Mouse (Mus musculus) cerebellum, adult 11-12 months (tissue): ENCODE data around the gene Naa80.
A peak's percentile ranks its signal among the peaks of the same experiment; 100 is the strongest.

Experiments
- DNase-seq: peaks from one replicate; pipeline ENCODE4 v3.0.0; 2022

The Naa80 gene

GRCm38 (mm10) chr9:107578587-107578986 is at the start of gene Naa80:
Naa80 (plus strand) TSS chr9:107578887.
- DNase-seq, result no peak

DNA sequence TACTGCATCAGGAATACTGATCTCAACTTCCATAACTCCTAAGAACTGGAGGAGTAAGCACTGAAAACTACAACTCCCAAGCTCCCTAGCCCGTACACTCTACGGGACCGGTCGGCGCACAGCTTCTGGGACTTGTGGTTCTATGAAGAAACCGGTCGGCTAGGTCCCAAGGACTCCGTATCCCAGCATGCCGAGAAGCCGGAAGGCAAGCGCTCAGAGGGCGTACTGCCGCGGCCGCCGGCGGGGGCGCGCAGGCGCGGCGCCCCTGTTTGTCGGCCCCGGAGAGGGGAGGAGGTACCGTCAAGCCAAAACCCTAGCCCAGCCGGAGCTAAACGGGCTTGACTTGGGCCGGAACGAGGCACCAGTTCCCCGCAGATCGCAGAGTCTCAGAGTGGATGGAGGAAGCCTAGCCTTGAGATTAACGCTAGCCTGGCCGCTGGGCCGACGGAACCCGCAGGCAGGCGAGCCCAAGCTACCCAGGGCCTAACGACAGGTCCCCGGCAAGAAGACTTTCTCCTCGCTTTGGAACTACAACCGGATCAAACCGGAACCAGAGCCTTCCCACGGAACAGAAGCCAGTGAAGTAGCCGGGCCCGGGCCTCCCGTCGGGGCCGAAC is 44.8 kb upstream of the Naa80 start, which contains the start of gene Tmem115:
Gene Tmem115, plus strand, starts transcription at position 155 of the 617 bp plus-strand sequence.
- peak; percentile 96 for DNase-seq

DNA sequence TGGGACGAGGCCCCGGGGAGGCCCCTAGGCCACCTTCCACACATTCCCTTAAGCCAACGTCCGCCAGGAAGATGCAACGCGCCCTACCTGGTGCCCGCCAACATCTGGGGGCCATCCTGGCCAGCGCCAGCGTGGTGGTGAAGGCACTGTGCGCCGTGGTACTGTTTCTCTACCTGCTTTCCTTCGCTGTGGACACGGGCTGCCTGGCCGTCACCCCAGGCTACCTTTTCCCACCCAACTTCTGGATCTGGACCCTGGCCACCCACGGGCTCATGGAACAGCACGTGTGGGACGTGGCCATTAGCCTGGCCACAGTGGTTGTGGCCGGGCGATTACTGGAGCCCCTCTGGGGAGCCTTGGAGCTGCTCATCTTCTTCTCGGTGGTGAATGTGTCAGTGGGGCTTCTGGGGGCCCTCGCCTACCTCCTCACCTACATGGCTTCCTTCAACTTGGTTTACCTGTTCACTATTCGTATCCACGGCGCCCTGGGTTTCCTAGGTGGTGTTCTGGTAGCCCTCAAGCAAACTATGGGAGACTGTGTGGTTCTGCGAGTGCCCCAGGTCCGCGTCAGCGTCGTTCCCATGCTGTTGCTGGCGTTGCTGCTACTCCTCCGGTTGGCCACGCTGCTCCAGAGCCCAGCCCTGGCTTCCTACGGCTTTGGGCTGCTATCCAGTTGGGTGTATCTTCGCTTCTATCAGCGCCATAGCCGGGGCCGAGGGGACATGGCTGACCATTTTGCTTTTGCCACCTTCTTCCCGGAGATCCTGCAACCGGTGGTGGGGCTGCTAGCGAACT is 44.1 kb upstream of the Naa80 start:
- peak; percentile 66 for DNase-seq

- DNase-seq, result peak; percentile 67
Measured at GRCm38 (mm10) chr9:107538231-107538630, 40.5 kb upstream of the Naa80 start.

- DNase-seq, result no peak
Measured at GRCm38 (mm10) chr9:107538711-107539110, 40.0 kb upstream of the Naa80 start.

DNA sequence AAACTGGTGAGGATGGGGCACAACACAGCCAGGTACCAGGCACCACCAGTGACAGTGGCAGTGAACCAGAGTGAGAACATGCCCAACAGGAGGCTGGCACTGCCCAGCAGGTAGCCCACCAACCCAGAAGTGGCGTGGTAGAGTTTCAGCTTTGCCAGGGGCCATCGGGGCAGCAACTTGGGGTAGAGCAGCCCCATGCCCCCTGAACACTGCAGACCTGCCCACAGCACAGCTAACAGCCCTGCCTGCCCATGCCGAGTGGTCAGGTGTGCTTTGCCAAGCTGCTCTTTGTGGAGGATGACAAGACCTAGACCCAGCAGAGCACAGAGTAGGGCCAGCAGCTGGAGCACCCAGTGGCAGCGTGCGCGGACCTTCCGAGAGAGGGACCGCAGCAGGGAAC is 38.7 kb upstream of the Naa80 start:
- DNase-seq, result peak; percentile 62

DNA sequence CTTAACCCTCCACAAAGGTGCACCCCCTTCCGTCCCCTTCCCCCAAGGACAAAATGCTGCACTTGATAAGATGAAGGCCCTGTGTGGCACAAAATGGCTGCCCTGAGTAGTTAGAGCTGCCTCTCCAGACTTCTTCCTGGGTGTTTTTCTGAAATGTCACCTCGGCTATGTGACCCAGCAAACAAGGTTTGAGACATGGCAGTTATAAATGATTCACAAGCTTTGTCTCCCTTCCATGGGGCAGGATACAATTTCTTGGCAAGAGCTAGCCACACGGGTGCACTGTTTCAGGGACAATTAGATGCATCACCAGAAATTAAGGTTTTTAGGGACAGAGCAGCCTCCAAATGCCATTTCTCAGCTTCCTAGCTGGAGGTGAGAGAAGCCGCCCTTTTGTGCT is 38.3 kb upstream of the Naa80 start:
- DNase-seq, result peak; percentile 39

GRCm38 (mm10) chr9:107541005-107541404 is 37.7 kb upstream of the Naa80 start:
- DNase-seq, result no peak

GRCm38 (mm10) chr9:107541474-107542351 is 37.0 kb upstream of the Naa80 start, which contains the start of the genes Cyb561d2 and Nprl2:
Cyb561d2 (minus strand) TSS chr9:107542193.
Nprl2 (plus strand) TSS chr9:107542226.
- DNase-seq, result peak; percentile 93

- DNase-seq, result no peak
Measured at GRCm38 (mm10) chr9:107542352-107542686, 36.4 kb upstream of the Naa80 start.

- DNase-seq, result peak; percentile 66
Measured at GRCm38 (mm10) chr9:107542721-107543120, 36.0 kb upstream of the Naa80 start.

GRCm38 (mm10) chr9:107543299-107543698 is 35.4 kb upstream of the Naa80 start:
- DNase-seq, result peak; percentile 53

GRCm38 (mm10) chr9:107544196-107544700 is 34.4 kb upstream of the Naa80 start:
- no peak for DNase-seq

GRCm38 (mm10) chr9:107544729-107545128 is 34.0 kb upstream of the Naa80 start:
- DNase-seq, result no peak

GRCm38 (mm10) chr9:107545199-107545598 is 33.5 kb upstream of the Naa80 start:
- no peak for DNase-seq

- no peak for DNase-seq
Measured at GRCm38 (mm10) chr9:107545602-107546001, 33.1 kb upstream of the Naa80 start.

GRCm38 (mm10) chr9:107547026-107547425 is 31.7 kb upstream of the Naa80 start, which contains the start of gene Zmynd10:
Zmynd10 (plus strand) TSS chr9:107547298.
- no peak for DNase-seq

GRCm38 (mm10) chr9:107547957-107548356 is 30.7 kb upstream of the Naa80 start:
- DNase-seq, result no peak

- DNase-seq, result no peak
Measured at GRCm38 (mm10) chr9:107548820-107549219, 29.9 kb upstream of the Naa80 start.

DNA sequence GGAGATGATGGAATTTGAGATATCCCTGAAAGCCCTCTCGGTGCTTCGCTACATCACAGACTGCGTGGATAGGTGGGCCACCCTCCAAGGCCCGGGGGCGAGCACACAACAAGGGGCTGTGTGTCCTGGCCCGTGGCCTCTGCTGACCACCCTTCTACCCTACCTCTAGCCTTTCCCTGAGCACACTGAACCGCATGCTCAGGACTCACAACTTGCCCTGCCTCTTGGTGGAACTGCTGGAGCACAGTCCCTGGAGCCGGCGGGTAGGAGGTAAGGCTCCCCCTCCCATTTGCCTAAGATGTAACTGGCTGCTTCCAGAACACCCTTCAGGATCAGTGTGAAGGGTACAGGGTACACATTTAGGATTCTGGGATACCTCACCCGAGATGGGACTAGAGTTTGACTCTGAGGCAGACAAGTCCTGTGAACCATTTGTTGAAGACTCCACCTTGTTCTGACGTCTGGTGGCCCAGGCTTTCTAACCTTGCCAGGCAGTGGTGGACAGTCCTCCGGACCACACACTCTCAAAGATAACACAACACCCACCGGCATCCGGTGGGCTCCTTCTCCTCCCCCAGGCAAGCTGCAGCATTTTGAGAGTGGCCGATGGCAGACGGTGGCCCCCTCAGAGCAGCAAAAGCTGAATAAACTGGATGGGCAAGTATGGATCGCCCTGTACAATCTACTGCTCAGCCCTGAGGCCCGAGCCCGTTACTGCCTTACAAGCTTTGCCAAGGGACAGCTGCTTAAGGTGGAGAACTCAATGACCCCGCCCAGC is 29.2 kb upstream of the Naa80 start:
- no peak for DNase-seq

DNA sequence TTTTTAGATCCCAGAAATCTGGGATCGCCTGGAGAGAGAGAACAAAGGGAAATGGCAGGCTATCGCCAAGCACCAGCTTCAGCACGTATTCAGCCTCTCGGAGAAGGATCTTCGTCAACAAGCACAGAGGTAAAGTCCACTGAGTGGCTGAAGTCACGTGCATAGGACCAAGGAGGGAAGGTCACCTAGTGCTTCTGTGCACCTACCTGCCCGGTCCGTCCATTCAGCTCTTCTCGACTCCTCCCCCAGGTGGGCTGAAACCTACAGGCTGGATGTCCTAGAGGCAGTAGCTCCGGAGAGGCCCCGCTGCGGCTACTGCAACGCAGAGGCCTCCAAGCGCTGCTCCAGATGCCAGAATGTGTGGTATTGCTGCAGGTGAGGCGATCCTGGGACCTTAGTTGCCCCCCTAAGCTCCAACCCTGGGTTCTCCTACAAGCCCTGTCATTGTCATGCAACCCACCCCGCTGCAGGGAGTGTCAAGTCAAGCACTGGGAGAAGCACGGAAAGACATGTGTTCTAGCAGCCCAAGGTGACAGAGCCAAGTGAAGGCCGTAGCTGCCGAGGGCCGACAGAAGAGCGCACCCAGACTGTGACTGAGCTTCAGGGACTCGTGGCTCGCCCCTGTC is 28.1 kb upstream of the Naa80 start:
- DNase-seq, result no peak
